Mouse (Mus musculus): ENCODE measurements around the gene Camk1d.

Camk1d gene

GRCm38 (mm10) chr2:5707871-5708733 lies 6.2 kb downstream of the Camk1d start:
- no peak for DNase-seq

- peak; percentile 46 to 61 for DNase-seq
Observed at GRCm38 (mm10) chr2:5706618-5707017, 7.7 kb downstream of the Camk1d start.

- no peak for DNase-seq
Observed at GRCm38 (mm10) chr2:5702370-5702769, 11.9 kb downstream of the Camk1d start.

- DNase-seq: no peak
Observed at GRCm38 (mm10) chr2:5700931-5701330, 13.4 kb downstream of the Camk1d start.

GRCm38 (mm10) chr2:5698451-5698850 lies 15.9 kb downstream of the Camk1d start:
- no peak for DNase-seq

GRCm38 (mm10) chr2:5694094-5694493 lies 20.2 kb downstream of the Camk1d start:
- no peak for DNase-seq

GRCm38 (mm10) chr2:5691729-5692128 lies 22.6 kb downstream of the Camk1d start:
- no peak for DNase-seq

GRCm38 (mm10) chr2:5683366-5683765 lies 30.9 kb downstream of the Camk1d start:
- no peak for DNase-seq

GRCm38 (mm10) chr2:5681909-5682308 lies 32.4 kb downstream of the Camk1d start:
- no peak for DNase-seq

- DNase-seq: no peak
Observed at GRCm38 (mm10) chr2:5681302-5681701, 33.0 kb downstream of the Camk1d start.

GRCm38 (mm10) chr2:5679055-5679454 lies 35.3 kb downstream of the Camk1d start:
- DNase-seq: no peak

GRCm38 (mm10) chr2:5677472-5677871 lies 36.8 kb downstream of the Camk1d start:
- no peak for DNase-seq

GRCm38 (mm10) chr2:5676786-5677185 lies 37.5 kb downstream of the Camk1d start:
- no peak for DNase-seq

GRCm38 (mm10) chr2:5676143-5676483 lies 38.2 kb downstream of the Camk1d start:
- DNase-seq: no peak

GRCm38 (mm10) chr2:5675431-5676142 lies 38.7 kb downstream of the Camk1d start:
- DNase-seq: peak; percentile 74 to 82

- DNase-seq: no peak
Observed at GRCm38 (mm10) chr2:5674512-5674911, 39.8 kb downstream of the Camk1d start.

- no peak for DNase-seq
Observed at GRCm38 (mm10) chr2:5673816-5674215, 40.5 kb downstream of the Camk1d start.

GRCm38 (mm10) chr2:5672906-5673589 lies 41.3 kb downstream of the Camk1d start:
- DNase-seq: no peak

- no peak for DNase-seq
Observed at GRCm38 (mm10) chr2:5670146-5670545, 44.2 kb downstream of the Camk1d start.

GRCm38 (mm10) chr2:5669498-5670040 lies 44.7 kb downstream of the Camk1d start:
- DNase-seq: no peak

- DNase-seq: no peak
Observed at GRCm38 (mm10) chr2:5668940-5669339, 45.4 kb downstream of the Camk1d start.

- DNase-seq: no peak
Observed at GRCm38 (mm10) chr2:5663499-5663898, 50.8 kb downstream of the Camk1d start.

GRCm38 (mm10) chr2:5661946-5662345 lies 52.4 kb downstream of the Camk1d start:
- no peak for DNase-seq

Data from cerebellum, postnatal 25 days (tissue).